Mouse (Mus musculus) liver, adult 2 months (tissue): ENCODE measurements around the gene Tnik.

ENCODE experiments used
- CTCF ChIP-seq: fragments of 200-500 bp; IDR thresholded peaks from 2 replicates; pipeline ENCODE4 v1.5.1; 2011; ENCODE audit warnings: low read depth, low read length, control low read depth
- POLR2A ChIP-seq: fragments of 200-500 bp; IDR thresholded peaks from 2 replicates; pipeline ENCODE4 v1.6.1; 2011; ENCODE audit warnings: low read length, control low read depth; ENCODE audit not compliant: insufficient read depth; ENCODE audit errors: extremely low read depth

DNA sequence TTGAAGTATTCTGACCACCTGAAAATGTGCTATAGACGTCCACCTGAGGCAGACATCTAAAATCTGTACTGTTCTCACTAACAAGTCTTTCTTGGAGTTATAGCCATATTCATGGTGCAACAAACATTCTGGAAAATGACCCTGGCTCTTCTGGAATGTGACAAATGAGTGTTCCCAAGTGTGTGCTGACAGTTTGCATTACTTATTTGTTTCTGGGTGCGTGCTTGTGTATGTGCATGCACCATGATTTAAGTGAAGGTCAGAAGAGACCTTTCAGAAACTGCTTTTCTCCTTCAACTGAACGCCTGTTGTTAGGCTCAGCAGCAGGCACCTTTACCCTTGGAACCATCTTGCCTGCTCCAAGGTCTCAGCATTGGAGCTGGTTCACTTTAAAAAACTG, 43.8 kb downstream of the Tnik start:
- no peak for TF ChIP-seq CTCF
- TF ChIP-seq POLR2A: no peak
